Mouse (Mus musculus): ENCODE measurements around the gene Gm42906.

Gm42906 gene

DNA sequence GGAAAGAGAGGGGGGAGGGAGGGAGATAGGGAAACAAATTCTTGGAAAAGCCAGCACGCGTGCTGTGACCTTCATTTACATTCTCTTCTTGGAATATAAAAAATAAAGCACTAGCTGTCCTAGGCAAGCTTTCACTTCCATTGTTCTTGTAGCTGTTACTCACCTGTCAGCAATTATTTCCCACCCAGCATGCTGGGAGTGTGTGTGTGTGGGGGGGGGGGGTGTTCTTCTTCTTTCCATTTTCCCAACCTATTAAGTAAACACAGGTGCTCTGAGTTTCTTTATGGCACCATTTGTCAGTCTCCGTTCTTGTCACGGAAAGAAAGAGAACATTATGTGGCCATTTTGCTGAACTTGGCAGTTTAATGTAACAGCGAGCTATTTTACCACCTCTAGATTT, 409.0 kb downstream of the Gm42906 start:
- no peak for DNase-seq

DNA sequence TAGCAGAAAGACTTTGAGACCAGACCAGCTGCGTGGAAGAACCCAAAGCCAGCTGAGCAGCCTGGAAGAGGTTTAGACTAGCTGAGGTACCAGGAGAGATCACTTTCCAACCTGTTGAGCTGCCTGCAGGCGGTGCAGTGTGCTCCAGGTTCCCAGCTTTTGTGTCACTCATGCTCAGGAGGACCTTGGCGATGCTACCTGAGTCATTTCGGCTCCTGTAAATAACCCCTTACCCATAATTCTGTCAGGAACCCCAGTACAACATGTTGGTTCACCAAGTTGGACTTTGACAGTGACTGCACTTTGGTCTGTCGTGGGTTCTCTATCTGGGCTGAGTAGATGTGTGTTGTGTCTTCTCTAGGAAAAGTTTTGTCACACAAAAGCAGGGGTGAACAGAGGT, 409.5 kb downstream of the Gm42906 start:
- DNase-seq: no peak
